Mouse (Mus musculus): Measurements from ENCODE around the gene Blmh.

GRCm38 (mm10) chr11:76904340-76904739 lies 20.3 kb upstream of the Blmh start:
- TF ChIP-seq POLR2A (IDR thresholded peaks at IDR 0.05; ENCODE audit: insufficient read depth, low read depth, low read length) (no peak), CTCF (IDR thresholded peaks at IDR 0.05; ENCODE audit: insufficient read depth, low read depth, low read length) (no peak)
